Mouse (Mus musculus) bone marrow, adult 2 months (tissue): ENCODE data around the gene Olfm1.

Experiments
- CTCF ChIP-seq: fragments of 200-500 bp; IDR thresholded peaks from 2 replicates; pipeline ENCODE4 v1.5.1; 2011; ENCODE audit warnings: low read length, control low read depth; ENCODE audit not compliant: control insufficient read depth, insufficient read depth
- POLR2A ChIP-seq: fragments of 200-500 bp; IDR thresholded peaks from 2 replicates; pipeline ENCODE4 v1.6.1; 2011; ENCODE audit warnings: low read depth, mild to moderate bottlenecking, control low read depth, low read length, borderline replicate concordance; ENCODE audit not compliant: control insufficient read depth

DNA sequence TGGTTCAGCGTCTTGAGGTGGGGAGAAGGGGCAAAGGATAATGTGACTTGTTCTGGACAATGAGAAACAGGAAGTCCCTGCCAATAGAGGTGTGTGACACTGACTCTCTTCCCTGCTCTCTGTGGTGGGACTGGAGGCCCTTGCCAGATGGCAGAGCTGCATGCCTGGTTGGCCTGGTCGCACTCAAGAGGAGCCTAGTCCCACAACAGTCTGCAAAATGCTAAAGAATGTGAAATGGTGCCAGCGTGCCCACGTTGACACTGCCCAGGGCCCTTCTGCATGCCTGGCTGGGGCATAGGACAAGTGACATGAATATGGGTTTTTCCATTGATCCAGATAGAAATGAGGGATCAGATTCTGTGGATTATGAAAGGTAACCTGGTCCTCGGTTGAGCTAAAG lies 81.2 kb downstream of the Olfm1 start:
- TF ChIP-seq CTCF (no peak), POLR2A (no peak)
